Mouse (Mus musculus) myocyte (in vitro differentiated cells): Measurements from ENCODE around the gene Pkdcc.

Source experiments
- CEBPB ChIP-seq: IDR thresholded peaks from 2 replicates; pipeline ENCODE4 v1.6.1; 2011; ENCODE audit warnings: mild to moderate bottlenecking, moderate library complexity; ENCODE audit not compliant: poor library complexity, insufficient read depth, severe bottlenecking
- E2F4 ChIP-seq: IDR thresholded peaks from one replicate; pipeline ENCODE4 v1.6.1; 2011; ENCODE audit warnings: mild to moderate bottlenecking, control low read depth, moderate library complexity; ENCODE audit not compliant: insufficient read depth
- MAX ChIP-seq: IDR thresholded peaks from one replicate; pipeline ENCODE4 v1.6.1; 2011; ENCODE audit warnings: low read depth, mild to moderate bottlenecking, control low read depth
- MYOD1 ChIP-seq, 3 experiments: IDR thresholded peaks; one replicate each; pipeline ENCODE4 v1.6.1; 2011; ENCODE audit warnings: control low read depth in 2 of 3, low read depth in 2 of 3, mild to moderate bottlenecking in 2 of 3, moderate library complexity in 1 of 3; ENCODE audit not compliant: insufficient read length in 2 of 3, control insufficient read depth in 1 of 3
- POLR2A ChIP-seq: IDR thresholded peaks from one replicate; pipeline ENCODE4 v1.6.1; 2011; ENCODE audit warnings: low read depth, mild to moderate bottlenecking, control low read depth, moderate library complexity; ENCODE audit not compliant: insufficient read length
- POLR2AphosphoS2 ChIP-seq: IDR thresholded peaks from one replicate; pipeline ENCODE4 v1.6.1; 2011; ENCODE audit warnings: low read depth, control low read depth; ENCODE audit not compliant: insufficient read length
- SRF ChIP-seq: IDR thresholded peaks from one replicate; pipeline ENCODE4 v1.6.1; 2011; ENCODE audit warnings: low read depth; ENCODE audit not compliant: control insufficient read depth, insufficient read length
- TCF12 ChIP-seq: IDR thresholded peaks from one replicate; pipeline ENCODE4 v1.6.1; 2011; ENCODE audit warnings: mild to moderate bottlenecking, control low read depth; ENCODE audit not compliant: poor library complexity, insufficient read depth, severe bottlenecking
- TCF3 ChIP-seq: IDR thresholded peaks from one replicate; pipeline ENCODE4 v1.6.1; 2011; ENCODE audit warnings: low read depth, control low read depth; ENCODE audit not compliant: insufficient read length

DNA sequence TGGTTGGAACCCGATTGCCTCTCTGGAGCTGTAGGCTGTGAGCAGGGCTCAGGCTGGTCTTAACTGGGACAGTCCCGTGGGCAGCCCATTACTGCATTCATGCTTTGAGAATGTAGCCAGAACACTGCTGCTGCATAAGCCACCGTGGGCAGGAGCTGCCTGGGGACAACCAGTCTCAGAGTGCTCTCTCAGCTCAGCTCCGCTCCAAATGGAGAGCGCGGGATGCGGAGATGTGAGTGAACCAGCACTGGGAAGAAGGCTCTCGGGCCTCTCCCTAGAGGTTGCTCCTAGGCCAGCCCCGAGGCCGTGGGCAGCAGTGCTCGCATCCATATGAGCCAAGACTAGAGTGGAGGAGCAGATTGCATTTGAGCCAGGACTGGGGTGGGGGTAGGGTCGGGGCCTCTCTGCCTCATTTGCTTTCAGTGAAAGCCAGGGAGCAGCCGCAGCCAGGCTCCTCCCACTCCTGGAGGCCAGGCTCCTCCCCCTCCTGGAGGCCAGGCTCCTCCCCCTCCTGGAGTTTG lies 9.4 kb downstream of the Pkdcc start:
- TF ChIP-seq POLR2A, result no peak
- TF ChIP-seq TCF12, result no peak
- TF ChIP-seq POLR2AphosphoS2, result no peak
- no peak for TF ChIP-seq SRF
- no peak for TF ChIP-seq MAX
- no peak for TF ChIP-seq MYOD1 (IDR thresholded peaks at IDR 0.05; ENCODE audit: control insufficient read depth in 1 of 3, insufficient read length in 2 of 3, low read depth in 2 of 3)
- no peak for TF ChIP-seq TCF3
- no peak for TF ChIP-seq E2F4
- no peak for TF ChIP-seq CEBPB
